Mouse (Mus musculus) myocyte (in vitro differentiated cells): ENCODE data around the gene Gucd1. TPM values are rescaled to one million over a fixed set of nuclear protein-coding genes. Genes with fewer than 3 reads are reported as not detected.
"Not testable (repeated sequence)": the region's sequence is repeated elsewhere in the genome, so short reads cannot be mapped to it uniquely, and the experiment has no call there.

Experiments
- H3K27me3 ChIP-seq: one replicate; pipeline ENCODE4 v1.6.1; 2011; ENCODE audit not compliant: control insufficient read depth, insufficient read depth, insufficient read length
- H3K36me3 ChIP-seq: one replicate; pipeline ENCODE4 v1.6.1; 2011; ENCODE audit not compliant: control insufficient read depth, insufficient read depth
- H3K4me2 ChIP-seq: one replicate; pipeline ENCODE4 v1.6.1; 2011; ENCODE audit warnings: low read depth, control low read depth
- H3K4me3 ChIP-seq: one replicate; pipeline ENCODE4 v1.5.1; 2011; ENCODE audit warnings: mild to moderate bottlenecking, control low read depth, moderate library complexity
- H3K79me2 ChIP-seq: one replicate; pipeline ENCODE4 v1.6.1; 2011; ENCODE audit not compliant: control insufficient read depth, insufficient read depth
- H3ac ChIP-seq: one replicate; pipeline ENCODE4 v1.6.1; 2011; ENCODE audit not compliant: control insufficient read depth, insufficient read length
- CEBPB ChIP-seq: IDR thresholded peaks from 2 replicates; pipeline ENCODE4 v1.6.1; 2011; ENCODE audit warnings: mild to moderate bottlenecking, moderate library complexity; ENCODE audit not compliant: poor library complexity, insufficient read depth, severe bottlenecking
- E2F4 ChIP-seq: IDR thresholded peaks from one replicate; pipeline ENCODE4 v1.6.1; 2011; ENCODE audit warnings: mild to moderate bottlenecking, control low read depth, moderate library complexity; ENCODE audit not compliant: insufficient read depth
- MAX ChIP-seq: IDR thresholded peaks from one replicate; pipeline ENCODE4 v1.6.1; 2011; ENCODE audit warnings: low read depth, mild to moderate bottlenecking, control low read depth
- MYOD1 ChIP-seq, 3 experiments: IDR thresholded peaks; one replicate each; pipeline ENCODE4 v1.6.1; 2011; ENCODE audit warnings: control low read depth in 2 of 3, low read depth in 2 of 3, mild to moderate bottlenecking in 2 of 3, moderate library complexity in 1 of 3; ENCODE audit not compliant: insufficient read length in 2 of 3, control insufficient read depth in 1 of 3
- MYOG ChIP-seq, 3 experiments: IDR thresholded peaks; one replicate each; pipeline ENCODE4 v1.6.1; 2011; ENCODE audit warnings: control low read depth in 2 of 3, low read depth in 2 of 3, mild to moderate bottlenecking in 2 of 3; ENCODE audit not compliant: insufficient read length in 2 of 3, control insufficient read depth in 1 of 3, insufficient read depth in 1 of 3
- POLR2A ChIP-seq: IDR thresholded peaks from one replicate; pipeline ENCODE4 v1.6.1; 2011; ENCODE audit warnings: low read depth, mild to moderate bottlenecking, control low read depth, moderate library complexity; ENCODE audit not compliant: insufficient read length
- POLR2AphosphoS2 ChIP-seq: IDR thresholded peaks from one replicate; pipeline ENCODE4 v1.6.1; 2011; ENCODE audit warnings: low read depth, control low read depth; ENCODE audit not compliant: insufficient read length
- REST ChIP-seq: IDR thresholded peaks from one replicate; pipeline ENCODE4 v1.6.1; 2011; ENCODE audit warnings: mild to moderate bottlenecking, control low read depth, moderate library complexity; ENCODE audit not compliant: insufficient read depth, insufficient read length
- SRF ChIP-seq: IDR thresholded peaks from one replicate; pipeline ENCODE4 v1.6.1; 2011; ENCODE audit warnings: low read depth; ENCODE audit not compliant: control insufficient read depth, insufficient read length
- TCF12 ChIP-seq: IDR thresholded peaks from one replicate; pipeline ENCODE4 v1.6.1; 2011; ENCODE audit warnings: mild to moderate bottlenecking, control low read depth; ENCODE audit not compliant: poor library complexity, insufficient read depth, severe bottlenecking
- TCF3 ChIP-seq: IDR thresholded peaks from one replicate; pipeline ENCODE4 v1.6.1; 2011; ENCODE audit warnings: low read depth, control low read depth; ENCODE audit not compliant: insufficient read length
- USF1 ChIP-seq: IDR thresholded peaks from one replicate; pipeline ENCODE4 v1.6.1; 2011; ENCODE audit warnings: low read depth, mild to moderate bottlenecking, control low read depth, moderate library complexity
- polyA plus RNA-seq: library from polyadenylated mRNA; unstranded; fragments of >200 nt; fragmentation: generic; extraction: Trizol; gene quantifications from one replicate; pipeline ENCODE4 v1.2.1, GENCODE M21; 2012; ENCODE audit warnings: missing spikeins

Gene Gucd1
- polyA plus RNA-seq, 1 experiment = 17.5 TPM

GRCm38 (mm10) chr10:75534934-75535333 lies 17.2 kb upstream of the Gucd1 start:
- Histone ChIP-seq H3K36me3 (peaks cover 37% of the 10 kb centered on the region), H3K4me3 (no peak overlapping the region), H3K27me3 (no peaks in the 10 kb centered on the region), H3K4me2 (no peak overlapping the region), H3ac (no peak overlapping the region), H3K79me2 (peaks cover 26% of the 10 kb centered on the region)
- no peak for TF ChIP-seq CEBPB
- TF ChIP-seq E2F4 = no peak

- Histone ChIP-seq H3K4me2 (no peak overlapping the region), H3K79me2 (peaks cover 31% of the 10 kb centered on the region), H3K4me3 (no peak overlapping the region), H3ac (no peak overlapping the region), H3K36me3 (peaks cover 37% of the 10 kb centered on the region), H3K27me3 (no peaks in the 10 kb centered on the region)
- TF ChIP-seq CEBPB (no peak), POLR2AphosphoS2 (no peak), MYOG (IDR thresholded peaks at IDR 0.05; ENCODE audit: control insufficient read depth in 1 of 3, insufficient read depth in 1 of 3, insufficient read length in 2 of 3, low read depth in 2 of 3) (no peak), POLR2A (no peak), REST (no peak), TCF3 (no peak), E2F4 (no peak), MYOD1 (IDR thresholded peaks at IDR 0.05; ENCODE audit: control insufficient read depth in 1 of 3, insufficient read length in 2 of 3, low read depth in 2 of 3) (no peak), SRF (no peak), MAX (no peak), USF1 (no peak), TCF12 (no peak)
These were observed 16.4 kb upstream of the Gucd1 start for GRCm38 (mm10) chr10:75534216-75534615.

GRCm38 (mm10) chr10:75531532-75532090 lies 13.8 kb upstream of the Gucd1 start:
- Histone ChIP-seq H3K36me3 (peaks cover 45% of the 10 kb centered on the region), H3K4me3 (no peak overlapping the region), H3K79me2 (peaks cover 56% of the 10 kb centered on the region), H3ac (no peak overlapping the region), H3K27me3 (no peaks in the 10 kb centered on the region), H3K4me2 (peak overlapping the region; percentile 55)
- TF ChIP-seq SRF (no peak), E2F4 (no peak), MYOG (IDR thresholded peaks at IDR 0.05; ENCODE audit: control insufficient read depth in 1 of 3, insufficient read depth in 1 of 3, insufficient read length in 2 of 3, low read depth in 2 of 3) (no peak), TCF12 (no peak), POLR2AphosphoS2 (no peak), MAX (no peak), MYOD1 (IDR thresholded peaks at IDR 0.05; ENCODE audit: control insufficient read depth in 1 of 3, insufficient read length in 2 of 3, low read depth in 2 of 3) (no peak), POLR2A (no peak), USF1 (no peak), REST (no peak), CEBPB (no peak), TCF3 (no peak)

GRCm38 (mm10) chr10:75530322-75530721 lies 12.6 kb upstream of the Gucd1 start:
- TF ChIP-seq MAX (no peak), TCF3 (no peak), SRF (no peak)
- peaks cover 69% of the 10 kb centered on the region for H3K79me2 ChIP-seq
- peak overlapping the region; percentile 55 for H3K4me2 ChIP-seq
- H3K4me3 ChIP-seq = no peak overlapping the region
- H3K27me3 ChIP-seq = no peaks in the 10 kb centered on the region
- no peak overlapping the region for H3ac ChIP-seq
- H3K36me3 ChIP-seq = peaks cover 48% of the 10 kb centered on the region

GRCm38 (mm10) chr10:75525450-75525849 lies 7.7 kb upstream of the Gucd1 start:
- H3K4me3 ChIP-seq, H3K4me2 ChIP-seq, H3K27me3 ChIP-seq, H3ac ChIP-seq: not testable (repeated sequence)
- Histone ChIP-seq H3K36me3 (peaks cover 45% of the 10 kb centered on the region), H3K79me2 (peaks cover 94% of the 10 kb centered on the region)

- no peak for TF ChIP-seq REST
- peaks cover 88% of the 10 kb centered on the region for H3K79me2 ChIP-seq
- H3K36me3 ChIP-seq = peaks cover 47% of the 10 kb centered on the region
- no peaks in the 10 kb centered on the region for H3K27me3 ChIP-seq
- H3K4me2 ChIP-seq = no peak overlapping the region
- H3K4me3 ChIP-seq = no peak overlapping the region
- no peak overlapping the region for H3ac ChIP-seq
These were observed 3.9 kb upstream of the Gucd1 start for GRCm38 (mm10) chr10:75521643-75522042.
